In the genomic region with DNA sequence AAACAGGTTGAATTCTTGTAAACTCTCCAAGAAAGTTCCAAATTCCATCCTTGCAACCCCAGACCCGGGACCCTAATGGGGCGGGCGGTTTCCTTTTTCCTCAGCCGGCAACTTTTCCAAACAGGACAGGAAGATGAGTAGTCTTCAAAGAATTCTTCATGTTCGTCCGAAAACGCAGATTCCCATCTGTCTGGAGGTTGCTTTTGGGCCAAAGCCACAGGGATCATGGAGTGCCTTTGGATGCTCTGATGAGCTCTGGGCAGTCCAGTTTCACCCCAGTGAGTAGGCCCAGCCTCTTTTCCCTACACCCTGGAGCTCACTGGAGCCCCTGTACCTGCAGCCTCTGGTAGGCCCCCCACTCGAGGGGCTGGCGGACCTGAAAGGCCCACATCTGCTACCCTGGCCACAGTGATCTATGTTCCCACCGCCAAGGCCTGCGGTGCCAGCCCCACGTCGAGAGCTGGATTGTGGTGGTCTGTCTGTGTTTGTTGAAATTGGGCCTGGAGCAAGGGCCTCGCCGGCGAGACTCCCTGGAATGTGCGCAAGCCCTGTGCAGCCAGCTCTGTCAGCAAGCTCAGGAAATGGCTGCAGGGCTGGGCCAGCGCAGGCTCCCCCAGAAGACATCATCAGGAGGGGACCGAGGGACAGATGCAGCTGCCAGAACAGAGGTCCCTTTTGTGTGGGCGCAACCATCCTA, we compare ENCODE assay signal across 9 mouse cellular contexts.
DNase-seq lines count a peak whose midpoint lies in the region; ATAC-seq and TF ChIP-seq lines count a peak whose summit lies in the region.
"Had no signal": no experiment of that assay in that cellular context is flagged by ENCODE, and none has a peak within 500 bp of the region (broad histone marks: within the 10 kb centered on the region; RNA-seq: fewer than 3 reads in every experiment).

No protein-coding gene starts in this region.

- H3K4me3 ChIP-seq in cortical plate, adult 2 months (ENCODE audit: insufficient read depth, low read length) = no peak overlapping the region
- H3K4me3 ChIP-seq in heart, postnatal 0 days (ENCODE audit: low read depth, low read length) = no peak overlapping the region

- no peak for TF ChIP-seq POLR2A in cortical plate, adult 2 months (IDR thresholded peaks at IDR 0.05; ENCODE audit: extremely low read depth, insufficient read depth, low read length)

- ATAC-seq in heart, postnatal 0 days (ENCODE audit: insufficient read depth, low read depth) = no peak

- WGBS in heart, postnatal 0 days = 51% methylated on average over 20 of the region's 20 CpGs

- peaks cover 8% of the 10 kb centered on the region; the same call in 1 of the 2 replicates for H3K27me3 ChIP-seq in heart, postnatal 0 days (ENCODE audit: control insufficient read depth, insufficient read depth, low read length)

- no peak overlapping the region for H3K9ac ChIP-seq in heart, postnatal 0 days (replicated peaks; ENCODE audit: low read depth, low read length)

- no peak overlapping the region for H3K4me2 ChIP-seq in heart, postnatal 0 days (ENCODE audit: low read depth, low read length)

- no peaks in the 10 kb centered on the region for H3K9me3 ChIP-seq in heart, postnatal 0 days (replicated peaks; ENCODE audit: control insufficient read depth, low read length)

- TF ChIP-seq EP300 in heart, postnatal 0 days (IDR thresholded peaks at IDR 0.05; ENCODE audit: low read depth) = no peak

- H3K4me1 ChIP-seq in cortical plate, adult 2 months (ENCODE audit: control insufficient read depth, insufficient read depth, low read length) = no peaks in the 10 kb centered on the region
- peaks cover 5% of the 10 kb centered on the region; the same call in 1 of the 2 replicates for H3K4me1 ChIP-seq in heart, postnatal 0 days (ENCODE audit: control insufficient read depth, insufficient read depth)

- no peak for TF ChIP-seq CTCF in cortical plate, adult 2 months (IDR thresholded peaks at IDR 0.05; ENCODE audit: extremely low read depth, insufficient read depth, low read length)
- TF ChIP-seq CTCF in heart, postnatal 0 days (IDR thresholded peaks at IDR 0.05; ENCODE audit: low read depth) = no peak

- H3K27ac ChIP-seq in cortical plate, adult 2 months (ENCODE audit: insufficient read depth, low read length) = 0 out of 2 replicates have a peak overlapping the region, but pooled peaks have one; percentile 50
- H3K27ac ChIP-seq in heart, postnatal 0 days (ENCODE audit: low read depth) = peak overlapping the region; percentile 73
- H3K27ac ChIP-seq: macrophage had no signal

- peak; percentile 14 for DNase-seq in kidney, adult 9 months
- DNase-seq in kidney, adult 11 months = no peak
- no peak for DNase-seq in heart, postnatal 0 days (ENCODE audit: low spot score)
- peak; percentile 53 for DNase-seq in mesoderm, embryonic 11.5 days (ENCODE audit: low read depth, low spot score)
- DNase-seq in thymus, postnatal 0 days (ENCODE audit: low spot score) = no peak
- no peak for DNase-seq in right cerebral cortex, postnatal 36 days (ENCODE audit: low spot score in 2 of 2)
- DNase-seq: layer of hippocampus, adult 9-11 months had no signal

- H3K36me3 ChIP-seq in heart, postnatal 0 days (replicated peaks; ENCODE audit: control insufficient read depth, insufficient read depth, low read length) = no peaks in the 10 kb centered on the region

Comparison
In these comparisons a context has a peak if more than half of its experiments do, and no peak if none do; other contexts are left out.
1. DNase-seq: peak in kidney, adult 9 months (single experiment) and mesoderm, embryonic 11.5 days (single experiment); none in kidney, adult 11 months (single experiment), heart, postnatal 0 days (single experiment), thymus, postnatal 0 days (single experiment) and right cerebral cortex, postnatal 36 days (0 of 2).